Mouse (Mus musculus) liver, embryonic 11.5 days (tissue): Measurements from ENCODE around the gene Pnpla6. TPM values are rescaled to one million over a fixed set of nuclear protein-coding genes. Genes with fewer than 3 reads are reported as not detected.

ENCODE experiments used
- ATAC-seq: fragments of 200-750 bp; cut with Nextera tagmentation; replicated peaks from 2 replicates; pipeline ENCODE4 v1.8.0; 2017; ENCODE audit warnings: moderate number of reproducible peaks, mild to moderate bottlenecking, moderate TSS enrichment, moderate library complexity; ENCODE audit not compliant: low FRiP score
- DNase-seq: peaks from one replicate; pipeline ENCODE4 v3.0.0-alpha.2; 2017; ENCODE audit warnings: low spot score
- H3K27ac ChIP-seq: fragments of 300-500 bp; sonication (generic); 2 replicates; pipeline ENCODE4 v1.5.1; 2014; ENCODE audit warnings: mild to moderate bottlenecking, low read depth, low read length, control low read depth
- H3K27me3 ChIP-seq: fragments of 300-500 bp; sonication (generic); replicated peaks from 2 replicates; pipeline ENCODE4 v1.6.1; 2014; ENCODE audit warnings: low read length, mixed read lengths; ENCODE audit not compliant: control insufficient read depth, insufficient read depth
- H3K36me3 ChIP-seq: fragments of 300-500 bp; sonication (generic); 2 replicates; pipeline ENCODE4 v1.6.1; 2014; ENCODE audit warnings: mild to moderate bottlenecking, low read length, moderate library complexity, mixed read lengths; ENCODE audit not compliant: control insufficient read depth, insufficient read depth
- H3K4me1 ChIP-seq: fragments of 300-500 bp; sonication (generic); replicated peaks from 2 replicates; pipeline ENCODE4 v1.6.1; 2014; ENCODE audit warnings: low read length, mixed read lengths; ENCODE audit not compliant: control insufficient read depth, insufficient read depth
- H3K4me2 ChIP-seq: fragments of 300-500 bp; sonication (generic); 2 replicates; pipeline ENCODE4 v1.6.1; 2014; ENCODE audit warnings: mild to moderate bottlenecking, control low read depth, moderate library complexity
- H3K4me3 ChIP-seq: fragments of 300-500 bp; sonication (generic); 2 replicates; pipeline ENCODE4 v1.5.1; 2014; ENCODE audit warnings: low read depth, low read length, control low read depth
- H3K9ac ChIP-seq: fragments of 300-500 bp; sonication (generic); 2 replicates; pipeline ENCODE4 v1.6.1; 2014; ENCODE audit warnings: low read depth, low read length, control low read depth
- H3K9me3 ChIP-seq: fragments of 300-500 bp; sonication (generic); 2 replicates; pipeline ENCODE4 v1.6.1; 2016; ENCODE audit warnings: low read length, inconsistent platforms, mixed read lengths; ENCODE audit not compliant: control insufficient read depth
- WGBS: fragments of 180-500 bp; shearing (Covaris S2); extraction: QIAGEN DNeasy Blood & Tissue Kit; methylation state at CpG from one replicate; pipeline ENCODE4 v1.1.7; 2014; 5-methylcytosine and 5-hydroxymethylcytosine counted together
- polyA plus RNA-seq: library from polyadenylated mRNA; unstranded; fragments of >200 nt; fragmentation: Nextera tagmentation; extraction: Ambion mirVana; gene quantifications from 2 replicates; pipeline ENCODE4 v1.2.1, GENCODE M21; 2014

Pnpla6 gene
- polyA plus RNA-seq, 1 experiment from 2014 or later, result 22.9 TPM

GRCm38 (mm10) chr8:3482240-3482740 lies 32.9 kb upstream of the Pnpla6 start:
- no peaks in the 10 kb centered on the region for H3K27me3 ChIP-seq
- no peak overlapping the region for H3K27ac ChIP-seq
- no peak for DNase-seq
- no peaks in the 10 kb centered on the region for H3K9me3 ChIP-seq
- no peak for ATAC-seq
- H3K4me3 ChIP-seq, result no peak overlapping the region
- H3K4me2 ChIP-seq, result no peak overlapping the region
- H3K36me3 ChIP-seq, result no peaks in the 10 kb centered on the region
- WGBS, result 76% methylated on average over 22 of the region's 22 CpGs
- H3K9ac ChIP-seq, result no peak overlapping the region
- H3K4me1 ChIP-seq, result no peaks in the 10 kb centered on the region

GRCm38 (mm10) chr8:3483546-3483945 lies 31.6 kb upstream of the Pnpla6 start:
- ATAC-seq, result no peak
- H3K9ac ChIP-seq, result no peak overlapping the region
- H3K36me3 ChIP-seq, result no peaks in the 10 kb centered on the region
- H3K4me1 ChIP-seq, result no peaks in the 10 kb centered on the region
- no peak for DNase-seq
- H3K4me2 ChIP-seq, result no peak overlapping the region
- no peak overlapping the region for H3K4me3 ChIP-seq
- H3K9me3 ChIP-seq, result no peaks in the 10 kb centered on the region
- no peak overlapping the region for H3K27ac ChIP-seq
- 64% methylated on average over 7 of the region's 7 CpGs for WGBS
- no peaks in the 10 kb centered on the region for H3K27me3 ChIP-seq

GRCm38 (mm10) chr8:3485192-3485591 lies 30.0 kb upstream of the Pnpla6 start:
- no peaks in the 10 kb centered on the region for H3K36me3 ChIP-seq
- no peak overlapping the region for H3K4me2 ChIP-seq
- no peaks in the 10 kb centered on the region for H3K9me3 ChIP-seq
- no peak overlapping the region for H3K4me3 ChIP-seq
- no peak overlapping the region for H3K27ac ChIP-seq
- ATAC-seq, result no peak
- 21% methylated on average over 5 of the region's 5 CpGs for WGBS
- no peak overlapping the region for H3K9ac ChIP-seq
- no peak for DNase-seq
- no peaks in the 10 kb centered on the region for H3K27me3 ChIP-seq
- no peaks in the 10 kb centered on the region for H3K4me1 ChIP-seq

DNA sequence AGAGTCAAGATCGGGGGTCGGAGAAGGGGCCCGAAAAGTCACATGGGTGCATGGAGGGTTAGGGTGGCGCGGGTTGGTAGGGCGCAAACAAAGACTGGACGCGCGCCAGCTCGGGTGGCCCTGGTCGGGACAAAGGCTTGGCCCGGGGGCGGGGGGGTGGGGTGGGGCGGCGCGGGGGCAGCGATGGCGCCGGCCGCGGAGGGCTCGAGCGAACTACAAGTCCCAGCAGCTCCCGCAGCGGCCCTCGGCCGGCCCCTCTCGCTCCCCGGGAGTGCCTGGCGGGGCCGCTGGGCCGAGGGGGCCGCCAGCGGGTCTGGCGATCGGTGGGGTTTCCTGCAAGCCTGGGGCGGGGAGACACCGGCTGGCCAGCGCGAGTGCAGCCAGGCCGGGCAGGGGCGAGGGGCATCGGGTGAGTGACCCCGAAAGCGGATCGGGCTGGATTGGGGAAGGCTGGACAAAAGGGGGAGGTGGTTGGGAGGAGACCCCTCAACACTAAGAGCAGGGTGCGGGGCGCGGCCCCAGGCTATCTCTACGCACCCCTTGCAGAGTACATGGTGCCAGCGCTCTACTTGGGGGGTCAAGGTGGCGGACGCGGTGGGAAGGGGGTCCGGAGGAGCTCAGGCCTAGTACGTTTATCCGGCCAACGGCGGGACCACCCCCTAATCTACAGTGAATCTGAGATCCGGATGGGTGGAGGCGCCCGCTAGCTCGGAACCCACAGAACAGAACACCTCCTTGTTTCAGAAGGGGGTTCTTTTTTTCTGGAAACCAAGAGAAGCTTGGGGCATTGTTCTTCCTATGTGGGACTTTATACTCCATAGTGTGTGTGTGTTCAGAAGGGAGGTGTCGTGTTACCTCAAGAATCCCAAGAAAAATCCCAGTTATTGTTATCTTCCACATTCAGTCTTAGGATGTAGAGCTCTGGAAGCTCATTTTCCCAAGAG lies 22.0 kb upstream of the Pnpla6 start, which contains the start of gene Zfp358:
TSS of gene Zfp358 (plus strand) at position 238 of the 944 bp plus-strand sequence.
- H3K9me3 ChIP-seq, result peaks cover 2% of the 10 kb centered on the region; the same call in 1 of the 2 replicates
- DNase-seq, result peak; percentile 77
- ATAC-seq, result peak; percentile 88

GRCm38 (mm10) chr8:3493845-3494208 lies 21.4 kb upstream of the Pnpla6 start:
- H3K4me1 ChIP-seq, result peaks cover 13% of the 10 kb centered on the region
- peak overlapping the region; percentile 88 for H3K4me2 ChIP-seq
- no peak overlapping the region for H3K27ac ChIP-seq
- peak overlapping the region; percentile 95 for H3K9ac ChIP-seq
- ATAC-seq (no peak), DNase-seq (no peak)
- H3K27me3 ChIP-seq, result no peaks in the 10 kb centered on the region
- H3K36me3 ChIP-seq, result peaks cover 13% of the 10 kb centered on the region
- WGBS, result 28% methylated on average over 6 of the region's 6 CpGs
- peaks cover 2% of the 10 kb centered on the region; the same call in 1 of the 2 replicates for H3K9me3 ChIP-seq
- H3K4me3 ChIP-seq, result peak overlapping the region; percentile 86

More for the DNA sequence above, 22.0 kb upstream of the Pnpla6 start, which contains the start of gene Zfp358:
- H3K4me1 ChIP-seq, result peaks cover 13% of the 10 kb centered on the region
- peak within 1 kb of the TSS; percentile 88 for H3K4me2 ChIP-seq
- H3K9ac ChIP-seq, result peak within 1 kb of the TSS; percentile 95
- WGBS, result under 1% methylated on average over 58 of the region's 64 CpGs
- H3K4me3 ChIP-seq, result peak within 1 kb of the TSS; percentile 86
- peaks cover 13% of the 10 kb centered on the region for H3K36me3 ChIP-seq
- H3K27me3 ChIP-seq, result no peaks in the 10 kb centered on the region
- H3K27ac ChIP-seq, result peak within 1 kb of the TSS; percentile 43; the same call in 1 of the 2 replicates

- Histone ChIP-seq H3K4me1 (peaks cover 13% of the 10 kb centered on the region), H3K27ac (no peak overlapping the region), H3K4me3 (no peak overlapping the region), H3K36me3 (peaks cover 13% of the 10 kb centered on the region), H3K9me3 (peaks cover 2% of the 10 kb centered on the region; the same call in 1 of the 2 replicates), H3K9ac (no peak overlapping the region), H3K4me2 (no peak overlapping the region), H3K27me3 (no peaks in the 10 kb centered on the region)
- WGBS, result 93% methylated on average over 44 of the region's 44 CpGs
- DNase-seq, result no peak
- ATAC-seq, result no peak
These were observed 19.4 kb upstream of the Pnpla6 start for GRCm38 (mm10) chr8:3495578-3496427.

GRCm38 (mm10) chr8:3496428-3496748 lies 18.8 kb upstream of the Pnpla6 start:
- no peak for ATAC-seq
- Histone ChIP-seq H3K9me3 (peaks cover 2% of the 10 kb centered on the region; the same call in 1 of the 2 replicates), H3K27ac (no peak overlapping the region), H3K4me1 (peaks cover 16% of the 10 kb centered on the region), H3K9ac (no peak overlapping the region), H3K4me3 (no peak overlapping the region), H3K27me3 (no peaks in the 10 kb centered on the region), H3K36me3 (peaks cover 13% of the 10 kb centered on the region), H3K4me2 (no peak overlapping the region)
- 87% methylated on average over 15 of the region's 15 CpGs for WGBS
- DNase-seq, result no peak

GRCm38 (mm10) chr8:3498583-3498982 lies 16.6 kb upstream of the Pnpla6 start:
- H3K36me3 ChIP-seq, result peaks cover 13% of the 10 kb centered on the region
- H3K4me3 ChIP-seq, result no peak overlapping the region
- no peak overlapping the region for H3K27ac ChIP-seq
- H3K4me1 ChIP-seq, result peaks cover 15% of the 10 kb centered on the region
- H3K9me3 ChIP-seq, result peaks cover 2% of the 10 kb centered on the region; the same call in 1 of the 2 replicates
- no peak for DNase-seq
- ATAC-seq, result no peak
- H3K4me2 ChIP-seq, result no peak overlapping the region
- H3K9ac ChIP-seq, result no peak overlapping the region
- no peaks in the 10 kb centered on the region for H3K27me3 ChIP-seq
- 91% methylated on average over 3 of the region's 3 CpGs for WGBS
